Mouse (Mus musculus) limb, embryonic 11.5 days (tissue): ENCODE measurements around the gene Rtn4ip1. TPM values are rescaled to one million over a fixed set of nuclear protein-coding genes. Genes with fewer than 3 reads are reported as not detected.

Experiments used
- ATAC-seq: fragments of 200-750 bp; cut with Nextera tagmentation; 2 replicates; pipeline ENCODE4 v1.8.0; 2017; ENCODE audit warnings: low read depth; ENCODE audit not compliant: insufficient number of reproducible peaks, low FRiP score, low TSS enrichment
- DNase-seq: peaks from one replicate; pipeline ENCODE4 v3.0.0-alpha.2; 2015; ENCODE audit warnings: low spot score
- H3K27ac ChIP-seq: fragments of 300-500 bp; sonication (generic); replicated peaks from 2 replicates; pipeline ENCODE4 v1.5.1; 2014; ENCODE audit warnings: low read depth, mild to moderate bottlenecking, low read length
- H3K27me3 ChIP-seq: fragments of 300-500 bp; sonication (generic); 2 replicates; pipeline ENCODE4 v1.6.1; 2014; ENCODE audit warnings: mild to moderate bottlenecking, low read length, mixed read lengths; ENCODE audit not compliant: control insufficient read depth, insufficient read depth
- H3K36me3 ChIP-seq: fragments of 300-500 bp; sonication (generic); 2 replicates; pipeline ENCODE4 v1.6.1; 2014; ENCODE audit warnings: mild to moderate bottlenecking, low read length, moderate library complexity, mixed read lengths; ENCODE audit not compliant: control insufficient read depth, insufficient read depth
- H3K4me1 ChIP-seq: fragments of 300-500 bp; sonication (generic); 2 replicates; pipeline ENCODE4 v1.6.1; 2014; ENCODE audit warnings: low read length, mixed read lengths; ENCODE audit not compliant: control insufficient read depth, insufficient read depth
- H3K4me2 ChIP-seq: fragments of 300-500 bp; sonication (generic); 2 replicates; pipeline ENCODE4 v1.6.1; 2014; ENCODE audit warnings: low read depth, mild to moderate bottlenecking, moderate library complexity; ENCODE audit not compliant: severe bottlenecking
- H3K4me3 ChIP-seq: fragments of 300-500 bp; sonication (generic); 2 replicates; pipeline ENCODE4 v1.5.1; 2014; ENCODE audit warnings: low read depth, low read length
- H3K9ac ChIP-seq: fragments of 300-500 bp; sonication (generic); 2 replicates; pipeline ENCODE4 v1.6.1; 2014; ENCODE audit warnings: mild to moderate bottlenecking, low read length
- H3K9me3 ChIP-seq: fragments of 300-500 bp; sonication (generic); 2 replicates; pipeline ENCODE4 v1.6.1; 2016; ENCODE audit warnings: low read length; ENCODE audit not compliant: control insufficient read depth
- WGBS: fragments of 180-500 bp; shearing (Covaris S2); extraction: QIAGEN DNeasy Blood & Tissue Kit; methylation state at CpG from one replicate; pipeline ENCODE4 v1.1.7; 2014; 5-methylcytosine and 5-hydroxymethylcytosine counted together
- polyA plus RNA-seq: library from polyadenylated mRNA; unstranded; fragments of >200 nt; fragmentation: Nextera tagmentation; extraction: Ambion mirVana; gene quantifications from 2 replicates; pipeline ENCODE4 v1.2.1, GENCODE M21; 2014

Gene Rtn4ip1
- polyA plus RNA-seq, 1 experiment from 2014 or later: 19.1 TPM

- ATAC-seq: no peak
These were observed 82.3 kb downstream of the Rtn4ip1 start for GRCm38 (mm10) chr10:43983866-43984265.

GRCm38 (mm10) chr10:43991268-43991667 lies 89.7 kb downstream of the Rtn4ip1 start:
- H3K9ac ChIP-seq: no peak overlapping the region
- H3K4me3 ChIP-seq: no peak overlapping the region
- 89% methylated on average over 5 of the region's 5 CpGs for WGBS
- H3K27me3 ChIP-seq: no peaks in the 10 kb centered on the region
- ATAC-seq (no peak), DNase-seq (no peak)
- H3K4me1 ChIP-seq: no peaks in the 10 kb centered on the region
- H3K4me2 ChIP-seq: no peak overlapping the region
- H3K36me3 ChIP-seq: no peaks in the 10 kb centered on the region
- no peak overlapping the region for H3K27ac ChIP-seq
- H3K9me3 ChIP-seq: no peaks in the 10 kb centered on the region

More at GRCm38 (mm10) chr10:43983866-43984265, 82.3 kb downstream of the Rtn4ip1 start:
- Histone ChIP-seq H3K36me3 (no peaks in the 10 kb centered on the region), H3K4me1 (no peaks in the 10 kb centered on the region), H3K4me2 (no peak overlapping the region), H3K27ac (no peak overlapping the region), H3K9ac (no peak overlapping the region), H3K4me3 (no peak overlapping the region), H3K9me3 (no peaks in the 10 kb centered on the region), H3K27me3 (no peaks in the 10 kb centered on the region)
- 94% methylated on average over 2 of the region's 2 CpGs for WGBS
- DNase-seq: no peak

DNA sequence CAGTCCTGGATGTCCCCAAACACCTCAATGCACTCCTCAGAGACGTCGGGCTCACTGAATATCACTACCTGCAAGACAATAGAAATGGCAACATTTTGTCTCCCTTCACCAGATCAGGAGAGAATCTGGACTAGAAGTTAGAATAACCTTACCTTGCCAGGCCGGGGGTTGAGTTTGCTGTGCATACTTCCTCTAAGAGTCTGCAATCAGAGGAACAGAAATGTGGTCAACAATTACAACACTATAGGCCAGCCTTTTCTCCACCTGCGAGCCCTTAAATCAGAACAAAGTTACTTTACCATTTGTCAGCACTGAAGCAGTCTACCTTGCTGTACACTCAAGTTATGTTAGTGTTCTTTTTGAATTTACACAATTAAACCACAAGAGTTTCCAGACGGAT lies 90.9 kb downstream of the Rtn4ip1 start:
- Histone ChIP-seq H3K4me3 (no peak overlapping the region), H3K27me3 (no peaks in the 10 kb centered on the region), H3K4me1 (no peaks in the 10 kb centered on the region), H3K27ac (no peak overlapping the region), H3K9me3 (no peaks in the 10 kb centered on the region), H3K36me3 (no peaks in the 10 kb centered on the region), H3K9ac (no peak overlapping the region), H3K4me2 (no peak overlapping the region)
- 84% methylated on average over 5 of the region's 5 CpGs for WGBS
- ATAC-seq (no peak), DNase-seq (no peak)

DNA sequence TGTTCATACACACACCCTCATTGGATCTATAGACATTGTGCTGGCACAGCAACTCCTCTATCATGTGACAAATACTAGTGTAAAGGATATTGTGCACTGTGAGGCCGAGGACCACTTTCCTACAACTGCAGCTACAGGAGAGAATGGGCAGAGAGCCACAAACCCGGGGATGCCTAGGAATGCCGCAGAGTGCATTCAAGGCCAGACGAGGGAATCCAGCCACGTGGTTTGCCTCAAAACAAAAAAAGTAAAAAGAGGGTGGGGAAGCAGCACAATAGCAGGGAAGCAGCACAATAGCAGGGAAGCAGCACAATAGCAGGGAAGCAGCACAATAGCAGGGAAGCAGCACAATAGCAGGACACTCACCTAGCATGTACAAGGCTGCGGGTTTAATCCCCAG lies 91.6 kb downstream of the Rtn4ip1 start:
- Histone ChIP-seq H3K27me3 (no peaks in the 10 kb centered on the region), H3K4me1 (no peaks in the 10 kb centered on the region), H3K9me3 (no peaks in the 10 kb centered on the region), H3K9ac (no peak overlapping the region), H3K27ac (no peak overlapping the region), H3K4me2 (no peak overlapping the region), H3K36me3 (no peaks in the 10 kb centered on the region), H3K4me3 (no peak overlapping the region)
- no peak for DNase-seq
- WGBS: 56% methylated on average over 6 of the region's 6 CpGs
- no peak for ATAC-seq

DNA sequence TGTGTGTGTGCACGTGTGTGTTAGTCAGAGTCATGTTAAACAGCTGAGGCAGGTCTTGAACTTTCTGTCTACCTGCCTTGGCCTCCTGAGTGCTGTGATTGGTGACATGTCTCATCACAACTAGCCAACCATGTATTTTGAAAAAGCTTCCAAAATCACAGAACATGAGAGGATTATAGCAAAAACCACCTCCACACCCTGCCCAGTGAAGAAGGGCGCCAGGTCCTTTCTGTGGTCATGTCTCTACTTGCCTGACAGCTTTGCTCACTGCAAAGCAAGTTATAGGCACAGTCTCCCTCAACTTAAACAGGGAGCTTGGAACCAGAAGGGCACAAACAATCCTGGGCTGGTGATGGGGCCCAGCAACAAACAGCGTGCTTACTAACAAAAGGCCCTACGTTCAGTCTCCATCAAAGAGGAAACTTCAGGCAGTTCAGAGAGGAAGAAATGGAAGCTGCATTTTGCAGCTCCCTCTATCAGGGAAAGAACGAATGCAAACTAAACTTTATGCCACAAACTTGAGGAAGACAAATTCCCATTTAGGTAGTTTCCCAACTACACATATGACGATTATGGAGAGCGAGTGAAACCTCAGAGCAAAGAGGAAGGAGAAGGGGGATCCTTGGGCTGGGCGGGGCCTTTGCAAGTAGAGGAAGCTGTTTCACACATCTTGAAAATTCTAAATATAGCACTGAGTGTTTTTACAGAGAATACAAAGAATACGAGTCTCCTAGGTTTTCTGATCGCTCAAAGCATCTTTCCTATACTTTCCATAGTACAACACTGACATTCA lies 94.4 kb downstream of the Rtn4ip1 start:
- H3K27ac ChIP-seq: no peak overlapping the region
- no peaks in the 10 kb centered on the region for H3K27me3 ChIP-seq
- H3K9ac ChIP-seq: no peak overlapping the region
- no peak overlapping the region for H3K4me2 ChIP-seq
- no peak for ATAC-seq
- no peaks in the 10 kb centered on the region for H3K4me1 ChIP-seq
- DNase-seq: no peak
- H3K9me3 ChIP-seq: no peaks in the 10 kb centered on the region
- 84% methylated on average over 10 of the region's 10 CpGs for WGBS
- no peaks in the 10 kb centered on the region for H3K36me3 ChIP-seq
- H3K4me3 ChIP-seq: no peak overlapping the region

GRCm38 (mm10) chr10:43997276-43997675 lies 95.7 kb downstream of the Rtn4ip1 start:
- no peak overlapping the region for H3K4me3 ChIP-seq

DNA sequence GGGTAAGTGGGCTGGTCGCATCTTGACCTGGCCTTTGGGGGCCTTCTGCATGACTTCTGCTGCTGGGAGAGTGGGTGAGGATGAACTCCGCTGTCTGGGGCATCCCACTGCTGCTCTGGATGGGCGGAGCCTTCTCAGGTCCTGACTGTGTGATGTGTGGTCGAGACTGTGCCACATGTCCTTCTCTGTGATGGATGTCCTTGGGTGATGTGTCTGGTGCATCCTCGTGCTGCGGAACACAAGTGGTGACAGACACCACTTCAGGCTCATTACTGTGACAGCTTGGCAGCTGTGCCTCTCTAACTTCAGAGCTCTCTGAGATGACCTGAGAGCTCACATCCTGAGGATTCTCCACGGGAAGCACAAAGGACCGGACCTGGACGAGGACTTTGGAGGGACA lies 96.4 kb downstream of the Rtn4ip1 start:
- no peak for DNase-seq
- no peaks in the 10 kb centered on the region for H3K36me3 ChIP-seq
- no peak overlapping the region for H3K9ac ChIP-seq
- H3K27me3 ChIP-seq: peaks cover 5% of the 10 kb centered on the region
- no peak overlapping the region for H3K27ac ChIP-seq
- ATAC-seq: no peak
- no peak overlapping the region for H3K4me3 ChIP-seq
- no peaks in the 10 kb centered on the region for H3K9me3 ChIP-seq
- H3K4me1 ChIP-seq: no peaks in the 10 kb centered on the region
- H3K4me2 ChIP-seq: no peak overlapping the region
- 56% methylated on average over 9 of the region's 9 CpGs for WGBS

More at GRCm38 (mm10) chr10:43997276-43997675, 95.7 kb downstream of the Rtn4ip1 start:
- Histone ChIP-seq H3K27me3 (no peaks in the 10 kb centered on the region), H3K36me3 (no peaks in the 10 kb centered on the region), H3K9me3 (no peaks in the 10 kb centered on the region), H3K27ac (no peak overlapping the region), H3K9ac (no peak overlapping the region), H3K4me1 (no peaks in the 10 kb centered on the region), H3K4me2 (no peak overlapping the region)
- DNase-seq: no peak
- ATAC-seq: no peak
- WGBS: 89% methylated on average over 10 of the region's 10 CpGs

DNA sequence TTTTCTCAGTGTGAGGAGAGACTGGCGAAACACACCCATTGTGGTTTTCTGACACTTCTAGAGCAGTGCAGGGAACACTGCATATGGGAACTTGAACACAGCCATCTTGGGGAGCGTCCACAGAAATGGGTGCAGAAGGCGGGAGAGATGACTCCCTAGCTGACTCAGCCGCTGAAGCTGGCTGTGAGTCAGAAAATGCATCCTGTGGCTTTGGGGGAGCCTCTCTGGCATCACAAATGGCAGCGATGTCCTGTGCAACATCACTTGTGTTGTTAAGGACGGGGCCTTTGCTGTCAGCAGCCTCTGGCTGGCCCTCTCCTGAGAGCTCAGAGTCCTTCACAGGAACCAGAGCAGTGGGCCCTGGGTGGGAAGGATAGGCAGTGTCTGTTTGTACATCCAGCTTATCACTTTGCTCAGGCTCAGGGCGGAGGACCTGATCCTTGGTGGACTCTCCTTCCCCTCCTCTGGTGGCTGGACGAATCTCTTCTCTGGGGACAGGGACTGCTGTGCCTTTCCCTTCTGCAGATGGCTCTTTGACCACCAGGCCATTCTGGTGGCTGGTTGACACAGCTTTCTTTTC lies 97.0 kb downstream of the Rtn4ip1 start:
- 77% methylated on average over 8 of the region's 8 CpGs for WGBS
- no peaks in the 10 kb centered on the region for H3K9me3 ChIP-seq
- ATAC-seq (no peak), DNase-seq (no peak)
- no peak overlapping the region for H3K4me2 ChIP-seq
- H3K4me3 ChIP-seq: no peak overlapping the region
- H3K4me1 ChIP-seq: no peaks in the 10 kb centered on the region
- H3K9ac ChIP-seq: no peak overlapping the region
- H3K36me3 ChIP-seq: no peaks in the 10 kb centered on the region
- peaks cover 10% of the 10 kb centered on the region for H3K27me3 ChIP-seq
- no peak overlapping the region for H3K27ac ChIP-seq
